Mouse (Mus musculus) stomach, postnatal 0 days (tissue): Measurements from ENCODE around the gene Imp3.

Experiments used
- CTCF ChIP-seq: IDR thresholded peaks from 2 replicates; pipeline ENCODE4 v1.5.1; 2016; ENCODE audit warnings: antibody characterized with exemption, low read depth, mild to moderate bottlenecking, moderate library complexity
- EP300 ChIP-seq: optimal IDR thresholded peaks from 2 replicates; pipeline ENCODE3; 2016; ENCODE audit warnings: antibody characterized with exemption

GRCm38 (mm10) chr9:56981502-56981901 lies 44.2 kb downstream of the Imp3 start:
- TF ChIP-seq CTCF (no peak), EP300 (no peak)
